ENCODE assay signal across 12 mouse cellular contexts in the genomic region with DNA sequence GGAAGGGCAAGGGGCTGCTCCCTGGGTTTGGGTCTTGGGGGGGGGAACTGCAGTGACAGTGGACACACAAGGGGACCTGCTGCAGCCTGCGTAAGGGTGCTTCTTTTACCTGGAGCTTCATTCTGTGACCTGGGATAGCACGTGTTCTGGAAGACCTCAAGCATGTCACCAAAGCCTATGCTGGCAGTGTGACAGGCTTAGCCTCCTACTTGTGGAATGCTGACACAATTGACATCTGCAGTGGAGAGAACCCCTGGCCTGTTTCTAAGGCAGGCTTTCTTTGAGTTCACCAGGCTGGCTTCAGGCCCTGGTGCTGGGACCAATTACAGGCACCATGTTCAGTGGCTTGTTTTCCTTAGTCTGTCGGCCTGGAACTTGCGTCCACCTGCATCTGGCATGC. TPM values are rescaled to one million over a fixed set of nuclear protein-coding genes. Genes with fewer than 3 reads are reported as not detected.
DNase-seq lines count a peak whose midpoint lies in the region; ATAC-seq and TF ChIP-seq lines count a peak whose summit lies in the region.
"Had no signal": no experiment of that assay in that cellular context is flagged by ENCODE, and none has a peak within 500 bp of the region (broad histone marks: within the 10 kb centered on the region; RNA-seq: fewer than 3 reads in every experiment).

No protein-coding gene starts in this region.

- intact Hi-C loops in gastrocnemius, adult 2 months (cut with DNase I) = loop anchor here (2.0 kb wide), 1 partner anchor 80 kb away; no protein-coding TSS in a partner anchor

- H3K9ac ChIP-seq in lung, embryonic 14.5 days = no peak overlapping the region
- no peak overlapping the region; the same call in 1 of the 2 replicates for H3K9ac ChIP-seq in neural tube, embryonic 12.5 days

- WGBS in lung, embryonic 14.5 days = 68% methylated on average over 4 of the region's 4 CpGs
- WGBS in limb, embryonic 10.5 days = 77% methylated on average over 4 of the region's 4 CpGs
- 78% methylated on average over 4 of the region's 4 CpGs for WGBS in neural tube, embryonic 12.5 days

- peak overlapping the region; percentile 98; the same call in 1 of the 2 replicates for H3K4me2 ChIP-seq in lung, embryonic 14.5 days
- peak overlapping the region; percentile 84 for H3K4me2 ChIP-seq in neural tube, embryonic 12.5 days (replicated peaks)

- no peaks in the 10 kb centered on the region for H3K9me3 ChIP-seq in lung, embryonic 14.5 days (ENCODE audit: low read depth, low read length)
- H3K9me3 ChIP-seq in limb, embryonic 10.5 days (replicated peaks) = no peaks in the 10 kb centered on the region
- H3K9me3 ChIP-seq in neural tube, embryonic 12.5 days = no peaks in the 10 kb centered on the region

- DNase-seq in lung, embryonic 14.5 days = no peak
- no peak for DNase-seq in lung, postnatal 14 days
- peak; percentile 48 for DNase-seq in adipocyte (ENCODE audit: low spot score)
- no peak for DNase-seq in limb, embryonic 10.5 days (ENCODE audit: low spot score)
- DNase-seq in layer of hippocampus, postnatal 14 days (ENCODE audit: low spot score in 2 of 2) = no peak
- no peak for DNase-seq in gastrocnemius, adult 2 months
- DNase-seq: heart, adult 2 months; spleen, adult 18-20 months; thymus, postnatal 4 days had no signal

- no peaks in the 10 kb centered on the region for H3K4me1 ChIP-seq in lung, embryonic 14.5 days (ENCODE audit: insufficient read depth)
- peaks cover 55% of the 10 kb centered on the region for H3K4me1 ChIP-seq in limb, embryonic 10.5 days
- peaks cover 50% of the 10 kb centered on the region for H3K4me1 ChIP-seq in neural tube, embryonic 12.5 days

- H3K36me3 ChIP-seq in lung, embryonic 14.5 days (ENCODE audit: insufficient read depth) = peaks cover 25% of the 10 kb centered on the region
- H3K36me3 ChIP-seq in limb, embryonic 10.5 days = peaks cover 24% of the 10 kb centered on the region
- H3K36me3 ChIP-seq in neural tube, embryonic 12.5 days = peaks cover 19% of the 10 kb centered on the region

- peak overlapping the region; percentile 9; the same call in 1 of the 2 replicates for H3K4me3 ChIP-seq in lung, embryonic 14.5 days (ENCODE audit: low read depth, low read length)
- H3K4me3 ChIP-seq in limb, embryonic 10.5 days = peak overlapping the region; percentile 83
- 0 out of 2 replicates have a peak overlapping the region, but pooled peaks have one; percentile 91 for H3K4me3 ChIP-seq in neural tube, embryonic 12.5 days
- no peak overlapping the region for H3K4me3 ChIP-seq in gastrocnemius, adult 2 months
- H3K4me3 ChIP-seq: heart, adult 2 months had no signal

- no peak for TF ChIP-seq CTCF in lung, embryonic 14.5 days (IDR thresholded peaks at IDR 0.05; ENCODE audit: low read depth)
- no peak for TF ChIP-seq CTCF in gastrocnemius, adult 2 months (IDR thresholded peaks at IDR 0.05)

- ATAC-seq in lung, embryonic 14.5 days (ENCODE audit: insufficient read depth) = no peak
- no peak for ATAC-seq in neural tube, embryonic 12.5 days (ENCODE audit: low FRiP score, low read depth)

- H3K27ac ChIP-seq in lung, embryonic 14.5 days (ENCODE audit: low read depth) = no peak overlapping the region
- no peak overlapping the region for H3K27ac ChIP-seq in limb, embryonic 10.5 days
- no peak overlapping the region for H3K27ac ChIP-seq in neural tube, embryonic 12.5 days
- H3K27ac ChIP-seq in gastrocnemius, adult 2 months = no peak overlapping the region
- H3K27ac ChIP-seq: heart, adult 2 months; kidney, postnatal 0 days; liver, embryonic 14.5 days had no signal

- peaks cover 27% of the 10 kb centered on the region for H3K27me3 ChIP-seq in lung, embryonic 14.5 days (ENCODE audit: insufficient read depth, low read length)
- peaks cover 32% of the 10 kb centered on the region for H3K27me3 ChIP-seq in limb, embryonic 10.5 days (ENCODE audit: low read depth, poor library complexity, severe bottlenecking)
- H3K27me3 ChIP-seq in neural tube, embryonic 12.5 days (replicated peaks) = 0 out of 2 replicates have a peak, but pooled peaks cover 6% of the 10 kb centered on the region

RNA-seq across cellular contexts. Expression of gene Apc2, which starts 1.5 kb away (rescaled TPM):
- polyA plus RNA-seq in lung, embryonic 14.5 days (2014; fragmentation: Nextera tagmentation; extraction: Ambion mirVana) = 0.62 and 0.96 TPM in 2 replicates
- 0.90 and 2.9 TPM in 2 replicates for polyA plus RNA-seq in limb, embryonic 10.5 days (2016; fragmentation: Nextera tagmentation; extraction: Ambion mirVana)
- polyA plus RNA-seq in neural tube, embryonic 12.5 days (2016; fragmentation: Nextera tagmentation; extraction: Ambion mirVana) = 160 and 175 TPM in 2 replicates
- 100 to 1,000 TPM; 131 to 133 TPM for total RNA-seq in layer of hippocampus, postnatal 14 days (2021)
- under 1 TPM; 0.20 to 0.77 TPM for total RNA-seq in gastrocnemius, adult 2 months (2021)

RNA-seq across cellular contexts. Expression of gene Rps15, which starts 2.1 kb away (rescaled TPM):
- 1,192 and 1,202 TPM in 2 replicates for polyA plus RNA-seq in lung, embryonic 14.5 days (2014; fragmentation: Nextera tagmentation; extraction: Ambion mirVana)
- 1,092 and 1,255 TPM in 2 replicates for polyA plus RNA-seq in limb, embryonic 10.5 days (2016; fragmentation: Nextera tagmentation; extraction: Ambion mirVana)
- polyA plus RNA-seq in neural tube, embryonic 12.5 days (2016; fragmentation: Nextera tagmentation; extraction: Ambion mirVana) = 643 and 654 TPM in 2 replicates
- total RNA-seq in layer of hippocampus, postnatal 14 days (2021) = 100 to 1,000 TPM; 727 to 762 TPM
- total RNA-seq in gastrocnemius, adult 2 months (2021) = 100 to 1,000 TPM; 634 to 773 TPM

RNA-seq across cellular contexts. Expression of gene 2310011J03Rik, which starts 26.0 kb away (rescaled TPM):
- polyA plus RNA-seq in lung, embryonic 14.5 days (2014; fragmentation: Nextera tagmentation; extraction: Ambion mirVana) = 41.7 and 41.8 TPM in 2 replicates
- 58.2 and 60.9 TPM in 2 replicates for polyA plus RNA-seq in limb, embryonic 10.5 days (2016; fragmentation: Nextera tagmentation; extraction: Ambion mirVana)
- 37.7 and 41.1 TPM in 2 replicates for polyA plus RNA-seq in neural tube, embryonic 12.5 days (2016; fragmentation: Nextera tagmentation; extraction: Ambion mirVana)
- total RNA-seq in layer of hippocampus, postnatal 14 days (2021) = 10 to 100 TPM; 20.4 to 23.1 TPM
- 1 to 10 TPM; 5.7 to 8.1 TPM for total RNA-seq in gastrocnemius, adult 2 months (2021)

RNA-seq across cellular contexts. Expression of gene Dazap1, which starts 33.0 kb away (rescaled TPM):
- 44.9 and 49.3 TPM in 2 replicates for polyA plus RNA-seq in lung, embryonic 14.5 days (2014; fragmentation: Nextera tagmentation; extraction: Ambion mirVana)
- 61.2 and 66.2 TPM in 2 replicates for polyA plus RNA-seq in limb, embryonic 10.5 days (2016; fragmentation: Nextera tagmentation; extraction: Ambion mirVana)
- polyA plus RNA-seq in neural tube, embryonic 12.5 days (2016; fragmentation: Nextera tagmentation; extraction: Ambion mirVana) = 66.6 TPM in 2 replicates
- total RNA-seq in layer of hippocampus, postnatal 14 days (2021) = 10 to 100 TPM; 83.0 to 93.6 TPM
- 10 to 100 TPM; 34.2 to 38.4 TPM for total RNA-seq in gastrocnemius, adult 2 months (2021)

RNA-seq across cellular contexts. Expression of gene Gamt, which starts 33.5 kb away (rescaled TPM):
- 26.8 and 29.4 TPM in 2 replicates for polyA plus RNA-seq in lung, embryonic 14.5 days (2014; fragmentation: Nextera tagmentation; extraction: Ambion mirVana)
- 14.4 and 18.4 TPM in 2 replicates for polyA plus RNA-seq in limb, embryonic 10.5 days (2016; fragmentation: Nextera tagmentation; extraction: Ambion mirVana)
- 37.9 and 38.6 TPM in 2 replicates for polyA plus RNA-seq in neural tube, embryonic 12.5 days (2016; fragmentation: Nextera tagmentation; extraction: Ambion mirVana)
- total RNA-seq in layer of hippocampus, postnatal 14 days (2021) = 10 to 100 TPM; 39.9 to 43.7 TPM
- 10 to 100 TPM; 14.0 to 28.5 TPM for total RNA-seq in gastrocnemius, adult 2 months (2021)

Comparison
In these comparisons a context has a peak if more than half of its experiments do, and no peak if none do; other contexts are left out.
1. RNA of gene Apc2, which starts 1.5 kb away (polyA plus RNA-seq): 160 to 175 TPM in neural tube, embryonic 12.5 days; 0.90 to 2.9 TPM in limb, embryonic 10.5 days and 0.62 to 0.96 TPM in lung, embryonic 14.5 days; every median in the first group is over 10 times any median in the second.